Mouse (Mus musculus): ENCODE data around the gene Aebp1.

DNA sequence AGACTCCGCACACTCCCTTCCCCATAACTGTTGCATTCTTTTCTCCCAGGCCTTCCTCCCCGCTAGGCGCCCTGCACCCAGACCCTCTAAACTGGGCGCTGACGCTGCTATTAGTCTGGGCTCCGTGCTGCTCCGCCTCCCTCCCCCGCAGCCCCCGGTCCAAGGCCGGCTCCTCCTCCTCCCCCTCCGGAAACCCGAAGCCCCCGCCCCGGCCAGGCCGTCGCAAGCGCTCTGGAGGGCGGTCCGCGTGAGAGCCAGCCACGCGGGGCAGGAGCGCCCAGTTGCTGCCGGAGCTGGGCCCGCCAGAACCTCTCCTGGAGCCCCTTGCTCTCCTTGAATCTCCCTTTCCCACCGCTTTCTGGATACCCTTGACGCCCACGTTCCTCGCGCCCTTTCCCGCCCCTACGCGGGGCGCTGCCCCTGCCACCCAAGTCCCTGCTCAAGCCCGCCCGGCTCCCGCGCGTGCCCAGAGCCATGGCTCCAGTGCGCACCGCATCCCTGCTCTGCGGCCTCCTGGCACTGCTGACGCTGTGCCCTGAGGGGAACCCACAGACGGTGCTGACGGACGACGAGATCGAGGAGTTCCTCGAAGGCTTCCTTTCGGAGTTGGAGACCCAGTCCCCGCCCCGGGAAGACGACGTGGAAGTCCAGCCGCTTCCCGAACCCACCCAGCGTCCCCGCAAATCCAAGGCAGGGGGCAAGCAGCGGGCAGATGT lies at the start of gene Aebp1:
- TF ChIP-seq USF1 (IDR thresholded peaks at IDR 0.05; ENCODE audit: low read depth), result no peak
- TF ChIP-seq TCF3 (IDR thresholded peaks at IDR 0.05; ENCODE audit: insufficient read length, low read depth), result no peak
- peak; percentile 67 for TF ChIP-seq POLR2A (IDR thresholded peaks at IDR 0.05; ENCODE audit: insufficient read length, low read depth)
- TF ChIP-seq SRF (IDR thresholded peaks at IDR 0.05; ENCODE audit: control insufficient read depth, insufficient read length, low read depth), result no peak
- TF ChIP-seq TCF12 (IDR thresholded peaks at IDR 0.05; ENCODE audit: insufficient read depth, poor library complexity, severe bottlenecking), result no peak

Data from myocyte (in vitro differentiated cells).